Mouse (Mus musculus) embryonic fibroblast, embryonic 13.5 days (primary cell): ENCODE results near the gene Kntc1. TPM values are rescaled to one million over a fixed set of nuclear protein-coding genes. Genes with fewer than 3 reads are reported as not detected.

Experiments used
- H3K27ac ChIP-seq: 2 replicates; pipeline ENCODE4 v1.5.1; 2012; ENCODE audit warnings: low read length, control low read depth, inconsistent platforms; ENCODE audit not compliant: insufficient read depth
- H3K4me1 ChIP-seq: 2 replicates; pipeline ENCODE4 v1.6.1; 2011; ENCODE audit warnings: low read length; ENCODE audit not compliant: control insufficient read depth, insufficient read depth
- H3K4me3 ChIP-seq: 2 replicates; pipeline ENCODE4 v1.5.1; 2011; ENCODE audit warnings: mild to moderate bottlenecking, control low read depth, low read length; ENCODE audit not compliant: insufficient read depth
- CTCF ChIP-seq: IDR thresholded peaks from 2 replicates; pipeline ENCODE4 v1.5.1; 2011; ENCODE audit warnings: mild to moderate bottlenecking, control low read depth, low read length, moderate library complexity, borderline replicate concordance; ENCODE audit not compliant: insufficient read depth
- POLR2A ChIP-seq: IDR thresholded peaks from 2 replicates; pipeline ENCODE4 v1.6.1; 2011; ENCODE audit warnings: low read depth, mild to moderate bottlenecking, control low read depth, low read length, moderate library complexity
- polyA plus RNA-seq: library from polyadenylated mRNA; stranded (reverse); fragments of >200 nt; gene quantifications from 2 replicates; pipeline ENCODE4 v1.2.4, GENCODE M21; 2011; ENCODE audit warnings: low read depth; ENCODE audit not compliant: missing spikeins, insufficient read length

Kntc1 gene
- polyA plus RNA-seq, 1 experiment = 42.0 TPM

DNA sequence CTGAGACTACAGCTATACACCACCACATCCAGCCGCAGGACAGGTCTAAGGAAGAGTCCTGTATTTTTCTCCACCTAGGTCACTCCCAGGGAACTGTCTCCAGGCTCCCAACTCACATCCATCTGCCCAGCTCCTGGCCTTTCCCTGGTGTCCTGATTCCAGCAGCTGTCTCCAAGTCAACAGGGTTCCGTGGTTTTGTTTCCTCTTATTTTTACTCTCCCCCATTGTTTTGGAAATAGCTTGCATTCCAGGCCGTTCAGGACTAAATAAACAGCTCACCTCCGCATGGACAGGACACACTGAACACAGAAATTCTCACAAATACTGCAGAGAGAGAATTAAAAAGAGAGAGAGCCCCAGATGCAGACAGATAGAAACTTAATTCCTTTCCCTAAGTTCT is 87.9 kb downstream of the Kntc1 start:
- TF ChIP-seq CTCF = no peak
- no peak for TF ChIP-seq POLR2A
- H3K4me1 ChIP-seq = no peaks in the 10 kb centered on the region
- H3K4me3 ChIP-seq = no peak overlapping the region

DNA sequence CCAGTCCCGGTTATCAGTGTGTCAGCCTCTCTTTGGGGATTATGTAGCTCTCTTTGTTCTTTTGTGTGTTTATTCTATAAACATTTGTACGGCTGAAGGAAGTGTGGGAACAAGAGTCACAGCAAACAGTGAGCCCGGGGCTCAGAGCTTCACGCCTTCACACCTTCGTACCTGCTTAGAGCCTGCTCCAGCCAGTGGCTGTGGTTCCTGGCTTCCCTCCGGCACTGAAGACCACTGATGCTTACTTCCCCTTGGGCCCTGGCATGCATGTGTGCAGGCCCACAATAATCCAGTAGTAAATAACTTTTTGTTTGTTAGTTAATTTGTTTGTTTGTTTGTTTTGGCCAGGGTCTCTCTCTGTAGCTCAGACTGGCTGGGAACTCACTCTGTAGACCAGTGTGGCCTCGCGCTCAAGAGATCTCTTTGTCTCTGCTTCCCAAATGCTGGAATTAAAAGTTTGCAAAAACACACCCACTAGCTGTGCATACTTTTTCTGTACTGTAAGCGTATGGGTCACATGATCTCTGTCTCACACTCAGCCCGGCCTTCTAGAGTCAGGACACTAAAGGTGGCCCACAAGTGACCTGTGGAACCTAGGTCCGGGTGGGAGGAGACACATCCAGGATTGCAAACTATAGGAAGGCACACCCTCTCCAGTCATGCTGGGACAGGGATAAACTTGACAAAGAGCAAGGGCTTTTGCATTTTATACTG is 92.9 kb downstream of the Kntc1 start:
- Histone ChIP-seq H3K27ac (no peak overlapping the region), H3K4me1 (no peaks in the 10 kb centered on the region), H3K4me3 (no peak overlapping the region)
- no peak for TF ChIP-seq POLR2A
- TF ChIP-seq CTCF = no peak

More for the DNA sequence above, 87.9 kb downstream of the Kntc1 start:
- H3K27ac ChIP-seq = no peak overlapping the region

DNA sequence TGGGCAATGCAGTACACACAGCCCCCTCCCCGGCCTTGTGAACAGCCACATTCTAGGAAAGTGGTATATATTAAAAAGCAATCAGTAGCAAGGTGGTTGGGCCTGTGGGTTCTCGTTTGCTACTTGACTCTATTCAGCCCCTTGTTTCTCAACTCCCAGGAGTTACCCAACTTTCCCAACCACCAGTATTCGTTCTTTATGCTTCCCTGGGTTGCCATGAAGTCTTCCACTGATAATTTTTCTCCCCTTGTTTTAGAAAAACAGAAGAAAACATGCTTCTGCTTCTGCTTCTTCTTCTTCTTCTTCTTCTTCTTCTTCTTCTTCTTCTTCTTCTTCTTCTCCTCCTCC is 93.4 kb downstream of the Kntc1 start:
- Histone ChIP-seq H3K27ac (no peak overlapping the region), H3K4me1 (no peaks in the 10 kb centered on the region), H3K4me3 (no peak overlapping the region)
- TF ChIP-seq CTCF = no peak
- no peak for TF ChIP-seq POLR2A

DNA sequence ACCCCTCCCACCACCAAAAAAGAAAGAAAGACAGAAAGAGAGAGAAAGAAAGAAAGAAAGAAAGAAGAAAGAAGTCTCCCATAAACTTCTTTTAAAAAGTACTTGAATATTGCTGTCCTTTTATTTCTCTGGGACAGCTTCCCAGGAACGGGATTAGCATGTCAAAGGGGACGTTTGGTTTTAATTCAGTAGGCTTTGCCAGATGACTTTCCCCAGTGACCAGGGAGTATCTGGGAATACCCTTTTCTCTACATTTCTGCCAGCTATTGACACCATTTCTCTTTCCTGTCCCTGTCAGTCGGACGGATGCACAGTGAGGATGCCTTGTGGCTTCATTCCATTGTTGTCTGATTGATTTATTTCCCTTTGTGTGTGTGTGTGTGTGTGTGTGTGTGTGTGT is 94.3 kb downstream of the Kntc1 start:
- Histone ChIP-seq H3K27ac (no peak overlapping the region), H3K4me3 (no peak overlapping the region), H3K4me1 (no peaks in the 10 kb centered on the region)
- no peak for TF ChIP-seq POLR2A
- TF ChIP-seq CTCF = no peak

DNA sequence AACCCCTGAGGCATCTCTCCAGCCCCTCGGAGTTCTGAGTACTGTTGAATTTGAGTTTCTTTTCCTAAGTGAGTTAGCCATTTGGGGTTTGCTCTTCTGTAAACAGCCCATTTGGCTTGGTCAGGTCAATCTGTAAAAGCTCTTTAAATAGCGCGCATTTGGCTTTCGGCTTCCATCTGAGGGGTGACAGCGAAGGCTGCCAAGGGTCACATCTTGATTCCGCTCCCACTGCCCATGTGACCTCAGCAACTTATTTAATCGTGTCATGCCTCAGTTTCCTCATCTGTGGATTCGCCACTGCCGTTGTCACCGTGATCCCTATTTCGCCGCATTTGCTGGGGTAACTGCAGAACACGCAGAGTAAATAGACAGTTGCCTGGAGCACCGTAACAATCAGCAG is 94.8 kb downstream of the Kntc1 start:
- Histone ChIP-seq H3K4me3 (no peak overlapping the region), H3K27ac (no peak overlapping the region), H3K4me1 (no peaks in the 10 kb centered on the region)
- no peak for TF ChIP-seq POLR2A
- TF ChIP-seq CTCF = no peak

DNA sequence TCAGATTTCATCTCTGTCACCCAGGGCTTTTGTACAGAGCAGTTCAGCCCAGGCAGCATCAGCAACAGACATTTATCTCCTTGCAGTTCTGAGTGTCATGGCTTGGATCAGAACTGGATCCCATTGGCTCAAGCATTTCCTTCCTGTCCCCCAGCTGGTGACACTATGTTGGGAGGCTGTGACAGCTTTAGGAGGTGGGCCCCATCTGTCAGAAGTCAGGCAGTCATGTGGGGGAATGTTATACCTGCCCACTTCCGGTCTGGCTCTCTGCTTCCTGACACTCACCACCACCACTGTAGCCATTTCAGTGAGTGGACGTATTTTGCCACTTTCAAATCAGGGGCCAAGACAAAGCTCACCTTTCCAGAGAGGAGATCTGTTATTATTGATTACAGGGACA is 101.9 kb downstream of the Kntc1 start:
- Histone ChIP-seq H3K4me3 (no peak overlapping the region), H3K4me1 (no peaks in the 10 kb centered on the region), H3K27ac (no peak overlapping the region)
- no peak for TF ChIP-seq POLR2A
- no peak for TF ChIP-seq CTCF

DNA sequence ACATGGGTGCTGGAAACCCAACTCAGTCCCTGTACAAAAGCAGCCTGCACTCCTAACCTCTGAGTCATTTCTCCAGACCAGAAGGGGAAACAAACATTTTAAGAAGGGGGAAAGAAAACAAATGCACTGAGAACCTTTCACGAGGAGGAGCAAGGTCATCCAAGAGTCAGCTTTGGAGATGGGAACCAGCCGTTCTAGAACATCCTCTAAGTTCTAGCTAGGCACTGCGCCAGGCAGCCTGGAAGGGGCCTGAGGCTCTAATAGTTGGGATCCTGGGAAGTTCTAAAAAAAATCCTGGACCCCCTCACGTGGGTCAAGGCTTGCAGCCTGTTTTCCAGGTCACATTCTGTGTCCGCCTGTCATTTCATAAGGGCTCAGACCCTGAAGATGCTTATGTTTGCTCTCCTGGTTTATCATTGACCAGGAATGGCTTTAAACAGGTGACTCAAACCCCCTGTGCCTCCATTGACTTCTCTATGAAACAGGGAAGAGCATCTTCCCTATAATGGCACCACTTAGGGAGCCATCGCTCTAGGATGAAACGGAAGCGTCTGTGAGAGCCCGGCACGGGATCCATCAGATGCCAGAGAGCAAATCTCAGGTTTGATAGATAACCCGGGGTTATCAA is 104.5 kb downstream of the Kntc1 start:
- Histone ChIP-seq H3K4me1 (no peaks in the 10 kb centered on the region), H3K4me3 (no peak overlapping the region), H3K27ac (no peak overlapping the region)
- no peak for TF ChIP-seq POLR2A
- no peak for TF ChIP-seq CTCF

DNA sequence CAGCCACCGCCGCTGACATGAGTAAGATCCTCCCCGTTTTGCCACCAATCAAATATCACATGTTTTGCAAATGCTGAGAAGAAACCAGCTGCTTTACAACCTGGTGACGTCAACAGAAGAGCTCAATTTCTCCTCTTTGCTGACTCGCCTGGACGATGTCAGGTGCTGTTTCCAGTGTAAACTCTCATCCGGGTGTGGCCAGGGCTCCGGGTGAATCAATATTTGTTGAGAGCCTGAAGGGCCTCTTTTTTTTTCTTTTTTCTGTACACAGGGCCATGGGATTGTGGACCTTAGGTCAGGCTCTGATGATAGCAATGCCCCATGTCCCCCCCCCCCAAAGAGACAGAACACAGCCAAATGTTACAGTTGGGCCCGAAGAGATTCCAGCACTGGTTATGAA is 105.0 kb downstream of the Kntc1 start:
- H3K4me3 ChIP-seq = no peak overlapping the region
- no peak overlapping the region for H3K27ac ChIP-seq
- H3K4me1 ChIP-seq = no peaks in the 10 kb centered on the region
- TF ChIP-seq CTCF = no peak
- no peak for TF ChIP-seq POLR2A

DNA sequence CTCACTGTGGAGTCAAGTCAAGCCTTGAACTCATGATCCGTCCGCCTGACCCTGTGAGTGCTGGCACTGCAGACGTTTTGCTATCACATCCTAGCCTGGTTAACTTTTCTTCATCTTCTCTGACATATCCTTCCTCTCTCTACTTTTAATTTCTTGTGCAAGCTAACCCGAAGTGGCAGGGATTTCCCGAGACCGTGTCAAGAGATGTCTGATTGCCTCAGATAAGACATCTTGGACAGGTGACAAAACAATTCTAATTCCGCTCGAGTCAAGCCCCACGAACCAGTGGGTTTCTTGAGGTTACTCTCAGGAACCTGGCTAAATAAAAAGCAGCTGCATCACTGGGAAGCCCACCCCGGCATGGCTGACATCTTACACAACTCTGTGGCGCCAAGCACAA is 109.3 kb downstream of the Kntc1 start:
- Histone ChIP-seq H3K4me1 (no peaks in the 10 kb centered on the region), H3K27ac (no peak overlapping the region), H3K4me3 (no peak overlapping the region)
- TF ChIP-seq POLR2A (no peak), CTCF (no peak)

DNA sequence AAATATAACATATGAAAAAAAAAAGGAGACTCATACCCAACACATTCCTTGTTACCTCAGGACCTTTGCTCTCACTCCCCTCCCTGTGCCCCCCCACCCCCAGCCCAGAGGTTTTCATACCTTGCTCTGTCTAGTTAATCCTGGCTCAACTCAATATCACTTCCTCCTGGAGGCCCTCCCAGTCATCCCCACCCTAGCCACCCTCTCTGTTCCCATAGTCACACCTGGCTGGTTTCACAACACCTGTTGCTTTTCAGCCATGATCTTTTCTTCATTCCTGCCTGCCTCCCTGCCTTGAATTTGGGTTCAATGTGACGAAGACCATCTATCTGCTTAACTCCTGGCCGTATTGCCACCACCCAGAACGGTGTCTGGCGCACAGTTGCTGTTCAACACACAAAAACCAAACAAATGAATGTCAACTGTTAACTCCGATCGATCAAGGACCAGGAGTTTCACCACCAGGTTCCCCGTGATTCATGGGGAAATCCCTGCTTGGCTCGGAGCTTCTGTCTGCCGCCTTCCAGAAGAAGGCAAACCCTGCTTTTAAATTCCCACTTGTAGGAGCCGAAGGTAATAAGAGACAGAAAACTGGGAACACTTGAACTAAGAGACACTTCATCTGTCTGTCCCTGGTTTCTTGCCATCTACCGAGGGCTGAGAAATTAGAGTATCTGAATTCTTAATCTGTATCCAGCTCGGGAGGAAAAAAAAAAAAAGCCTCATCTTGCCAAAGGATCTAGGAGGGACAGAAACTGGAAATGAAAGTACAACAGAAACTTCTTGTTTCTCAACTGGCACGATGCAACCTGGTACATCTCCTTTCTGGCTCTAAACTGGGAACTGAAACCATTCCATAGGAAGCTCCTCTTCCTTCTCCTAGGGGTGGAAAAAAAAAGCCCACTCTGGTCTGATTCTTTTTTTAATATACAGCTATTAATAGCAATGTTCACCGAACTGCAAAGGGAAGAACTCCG is 113.1 kb downstream of the Kntc1 start:
- no peak overlapping the region for H3K4me3 ChIP-seq
- no peak for TF ChIP-seq CTCF
- TF ChIP-seq POLR2A = no peak
- H3K4me1 ChIP-seq = no peaks in the 10 kb centered on the region
- H3K27ac ChIP-seq = no peak overlapping the region
